Mouse (Mus musculus) frontal cortex, postnatal 10 days (tissue): Measurements from ENCODE around the gene Klf3.

Experiments
- DNase-seq, 2 experiments: peaks; one replicate each; pipeline ENCODE4 v3.0.0; 2022; ENCODE audit warnings: low spot score in 2 of 2, mixed read lengths in 1 of 2

Klf3 gene

GRCm38 (mm10) chr5:64802795-64803719 is at the start of gene Klf3:
TSS of gene Klf3 (plus strand) at chr5:64803388.
- DNase-seq, result peak; percentile 74 to 83

GRCm38 (mm10) chr5:64762295-64762694 is 40.9 kb upstream of the Klf3 start:
- DNase-seq, result no peak

- DNase-seq, result no peak
These were observed 38.7 kb upstream of the Klf3 start for GRCm38 (mm10) chr5:64764452-64764851.

- no peak for DNase-seq
These were observed 37.4 kb upstream of the Klf3 start for GRCm38 (mm10) chr5:64765765-64766164.

GRCm38 (mm10) chr5:64766626-64767025 is 36.6 kb upstream of the Klf3 start:
- DNase-seq, result no peak

- no peak for DNase-seq
These were observed 31.6 kb upstream of the Klf3 start for GRCm38 (mm10) chr5:64771619-64772018.

GRCm38 (mm10) chr5:64778211-64778610 is 25.0 kb upstream of the Klf3 start:
- no peak for DNase-seq

- no peak for DNase-seq
These were observed 23.9 kb upstream of the Klf3 start for GRCm38 (mm10) chr5:64779285-64779684.

GRCm38 (mm10) chr5:64780778-64781177 is 22.4 kb upstream of the Klf3 start:
- peak in 1 of 2 experiments; percentile 6 for DNase-seq

GRCm38 (mm10) chr5:64788175-64788574 is 15.0 kb upstream of the Klf3 start:
- no peak for DNase-seq

- no peak for DNase-seq
These were observed 5.0 kb upstream of the Klf3 start for GRCm38 (mm10) chr5:64798209-64798608.

GRCm38 (mm10) chr5:64801545-64801944 is 1.6 kb upstream of the Klf3 start:
- DNase-seq, result no peak

- DNase-seq, result no peak
These were observed 1.0 kb upstream of the Klf3 start for GRCm38 (mm10) chr5:64802143-64802542.

GRCm38 (mm10) chr5:64803720-64804462 is 703 bp downstream of the Klf3 start:
- peak in 1 of 2 experiments; percentile 44 for DNase-seq

- DNase-seq, result no peak
These were observed 2.1 kb downstream of the Klf3 start for GRCm38 (mm10) chr5:64805131-64805872.

GRCm38 (mm10) chr5:64805873-64806505 is 2.8 kb downstream of the Klf3 start:
- DNase-seq, result peak in 1 of 2 experiments; percentile 39

GRCm38 (mm10) chr5:64806600-64806999 is 3.4 kb downstream of the Klf3 start:
- DNase-seq, result no peak

- DNase-seq, result no peak
These were observed 4.0 kb downstream of the Klf3 start for GRCm38 (mm10) chr5:64807159-64807558.

- DNase-seq, result no peak
These were observed 4.4 kb downstream of the Klf3 start for GRCm38 (mm10) chr5:64807603-64808002.

GRCm38 (mm10) chr5:64808106-64809010 is 5.2 kb downstream of the Klf3 start:
- DNase-seq, result no peak
